Mouse (Mus musculus): Measurements from ENCODE around the gene Rps10. TPM values are rescaled to one million over a fixed set of nuclear protein-coding genes. Genes with fewer than 3 reads are reported as not detected.

Rps10 gene
- total and polyA plus RNA-seq, 3 experiments = 2,522 to 3,437 (median 3,351) TPM

- TF ChIP-seq MXI1 (IDR thresholded peaks at IDR 0.05; ENCODE audit: low read depth, low read length) = peak; percentile 58; the same call in 1 of the 2 replicates
- TF ChIP-seq ZC3H11A (IDR thresholded peaks at IDR 0.05; ENCODE audit: low read depth, low read length) = no peak
- TF ChIP-seq POLR2A (IDR thresholded peaks at IDR 0.05; ENCODE audit: low read depth, low read length) = peak; percentile 57; the same call in 1 of the 2 replicates
- no peak; the same call in 1 of the 2 replicates for TF ChIP-seq RCOR1 (conservative IDR thresholded peaks at IDR 0.05; ENCODE audit: low read depth, low read length)
- TF ChIP-seq ETS1 (conservative IDR thresholded peaks at IDR 0.05; ENCODE audit: low read depth, low read length) = no peak
- no peak for TF ChIP-seq ZNF384 (IDR thresholded peaks at IDR 0.05; ENCODE audit: low read depth, low read length)
- TF ChIP-seq BHLHE40 (IDR thresholded peaks at IDR 0.05; ENCODE audit: low read depth, low read length) = no peak
Measured at GRCm38 (mm10) chr17:27629249-27630020, 7.0 kb downstream of the Rps10 start (continued).

GRCm38 (mm10) chr17:27628376-27628775 lies 8.1 kb downstream of the Rps10 start:
- no peak overlapping the region for H3K9ac ChIP-seq (ENCODE audit: insufficient read depth, low read depth)
- in situ Hi-C loops (cut with MboI; ENCODE audit: low pct_ligation_motif_present, low pct_unique_long_range_greater_than_20kb, low sequenced_read_pairs) = no loop called here
- peaks cover 26% of the 10 kb centered on the region for H3K79me2 ChIP-seq (replicated peaks; ENCODE audit: control insufficient read depth, extremely low read depth, insufficient read depth, poor library complexity, severe bottlenecking)
- no peak overlapping the region for H3K4me2 ChIP-seq (ENCODE audit: insufficient read depth, low read depth, poor library complexity, severe bottlenecking)
- TF ChIP-seq SIN3A (IDR thresholded peaks at IDR 0.05; ENCODE audit: low read length) = 0 out of 2 replicates have a peak, but pooled peaks have one; percentile 5
- no peak for TF ChIP-seq ZMIZ1 (IDR thresholded peaks at IDR 0.05; ENCODE audit: low read depth, low read length)
- TF ChIP-seq PAX5 (IDR thresholded peaks at IDR 0.05; ENCODE audit: low read length) = no peak
- peaks cover 42 to 44% of the 10 kb centered on the region in 2 experiments for H3K36me3 ChIP-seq (replicated peaks in 1 of 2; ENCODE audit: control insufficient read depth in 1 of 2, insufficient read depth in 1 of 2, low read length in 1 of 2)
- H3K4me3 ChIP-seq (replicated peaks in 1 of 3; ENCODE audit: low read depth in 2 of 3, low read length in 2 of 3, poor library complexity in 1 of 3) = no peak overlapping the region
- no peak overlapping the region for H3K27ac ChIP-seq (ENCODE audit: insufficient read depth, low read depth)
- dilution Hi-C loops (cut with MboI; ENCODE audit: extremely low pct_ligation_motif_present, extremely low pct_unique_long_range_greater_than_20kb, low sequenced_read_pairs) = no loop called here
- DNase-seq (ENCODE audit: extremely low read depth) = no peak
- no peaks in the 10 kb centered on the region for H3K9me3 ChIP-seq (replicated peaks; ENCODE audit: low read length)
- H3K4me1 ChIP-seq (ENCODE audit: control insufficient read depth in 1 of 2, insufficient read depth in 2 of 2) = peaks cover 8 to 37% of the 10 kb centered on the region in 2 experiments
- H3K27me3 ChIP-seq (replicated peaks) = no peaks in the 10 kb centered on the region

GRCm38 (mm10) chr17:27627451-27627850 lies 9.0 kb downstream of the Rps10 start:
- no peak for DNase-seq (ENCODE audit: extremely low read depth)
- no peaks in the 10 kb centered on the region for H3K9me3 ChIP-seq (replicated peaks; ENCODE audit: low read length)
- TF ChIP-seq PAX5 (IDR thresholded peaks at IDR 0.05; ENCODE audit: low read length) = no peak
- 0 out of 4 replicates have a peak, but pooled peaks of 1 of the 2 experiments have one; percentile 38 for TF ChIP-seq CTCF (conservative IDR thresholded peaks at IDR 0.05 in 1 of 2, IDR thresholded peaks at IDR 0.05 in 1 of 2; ENCODE audit: low read depth in 2 of 2, low read length in 2 of 2)
- peak; percentile 55; the same call in 1 of the 2 replicates for TF ChIP-seq MYC (IDR thresholded peaks at IDR 0.05; ENCODE audit: low read depth, low read length)
- H3K27me3 ChIP-seq (replicated peaks) = no peaks in the 10 kb centered on the region
- H3K9ac ChIP-seq (ENCODE audit: insufficient read depth, low read depth) = no peak overlapping the region
- peaks cover 32 to 35% of the 10 kb centered on the region in 2 experiments for H3K36me3 ChIP-seq (replicated peaks in 1 of 2; ENCODE audit: control insufficient read depth in 1 of 2, insufficient read depth in 1 of 2, low read length in 1 of 2)
- no peak overlapping the region for H3K27ac ChIP-seq (ENCODE audit: insufficient read depth, low read depth)
- H3K4me3 ChIP-seq (replicated peaks in 1 of 3; ENCODE audit: low read depth in 2 of 3, low read length in 2 of 3, poor library complexity in 1 of 3) = no peak overlapping the region
- dilution Hi-C loops (cut with MboI; ENCODE audit: extremely low pct_ligation_motif_present, extremely low pct_unique_long_range_greater_than_20kb, low sequenced_read_pairs) = no loop called here
- no peak overlapping the region for H3K4me2 ChIP-seq (ENCODE audit: insufficient read depth, low read depth, poor library complexity, severe bottlenecking)
- peaks cover 8 to 28% of the 10 kb centered on the region in 2 experiments for H3K4me1 ChIP-seq (ENCODE audit: control insufficient read depth in 1 of 2, insufficient read depth in 2 of 2)
- in situ Hi-C loops (cut with MboI; ENCODE audit: low pct_ligation_motif_present, low pct_unique_long_range_greater_than_20kb, low sequenced_read_pairs) = no loop called here
- peaks cover 21% of the 10 kb centered on the region for H3K79me2 ChIP-seq (replicated peaks; ENCODE audit: control insufficient read depth, extremely low read depth, insufficient read depth, poor library complexity, severe bottlenecking)
